Mouse (Mus musculus) myocyte (in vitro differentiated cells): ENCODE data around the gene Dhh. TPM values are rescaled to one million over a fixed set of nuclear protein-coding genes. Genes with fewer than 3 reads are reported as not detected.

Experiments used
- H3K27me3 ChIP-seq: one replicate; pipeline ENCODE4 v1.6.1; 2011; ENCODE audit not compliant: control insufficient read depth, insufficient read depth, insufficient read length
- H3K36me3 ChIP-seq: one replicate; pipeline ENCODE4 v1.6.1; 2011; ENCODE audit not compliant: control insufficient read depth, insufficient read depth
- H3K4me2 ChIP-seq: one replicate; pipeline ENCODE4 v1.6.1; 2011; ENCODE audit warnings: low read depth, control low read depth
- H3K4me3 ChIP-seq: one replicate; pipeline ENCODE4 v1.5.1; 2011; ENCODE audit warnings: mild to moderate bottlenecking, control low read depth, moderate library complexity
- H3K79me2 ChIP-seq: one replicate; pipeline ENCODE4 v1.6.1; 2011; ENCODE audit not compliant: control insufficient read depth, insufficient read depth
- H3ac ChIP-seq: one replicate; pipeline ENCODE4 v1.6.1; 2011; ENCODE audit not compliant: control insufficient read depth, insufficient read length
- CEBPB ChIP-seq: IDR thresholded peaks from 2 replicates; pipeline ENCODE4 v1.6.1; 2011; ENCODE audit warnings: mild to moderate bottlenecking, moderate library complexity; ENCODE audit not compliant: poor library complexity, insufficient read depth, severe bottlenecking
- E2F4 ChIP-seq: IDR thresholded peaks from one replicate; pipeline ENCODE4 v1.6.1; 2011; ENCODE audit warnings: mild to moderate bottlenecking, control low read depth, moderate library complexity; ENCODE audit not compliant: insufficient read depth
- MAX ChIP-seq: IDR thresholded peaks from one replicate; pipeline ENCODE4 v1.6.1; 2011; ENCODE audit warnings: low read depth, mild to moderate bottlenecking, control low read depth
- MYOD1 ChIP-seq, 3 experiments: IDR thresholded peaks; one replicate each; pipeline ENCODE4 v1.6.1; 2011; ENCODE audit warnings: control low read depth in 2 of 3, low read depth in 2 of 3, mild to moderate bottlenecking in 2 of 3, moderate library complexity in 1 of 3; ENCODE audit not compliant: insufficient read length in 2 of 3, control insufficient read depth in 1 of 3
- MYOG ChIP-seq, 3 experiments: IDR thresholded peaks; one replicate each; pipeline ENCODE4 v1.6.1; 2011; ENCODE audit warnings: control low read depth in 2 of 3, low read depth in 2 of 3, mild to moderate bottlenecking in 2 of 3; ENCODE audit not compliant: insufficient read length in 2 of 3, control insufficient read depth in 1 of 3, insufficient read depth in 1 of 3
- POLR2A ChIP-seq: IDR thresholded peaks from one replicate; pipeline ENCODE4 v1.6.1; 2011; ENCODE audit warnings: low read depth, mild to moderate bottlenecking, control low read depth, moderate library complexity; ENCODE audit not compliant: insufficient read length
- POLR2AphosphoS2 ChIP-seq: IDR thresholded peaks from one replicate; pipeline ENCODE4 v1.6.1; 2011; ENCODE audit warnings: low read depth, control low read depth; ENCODE audit not compliant: insufficient read length
- REST ChIP-seq: IDR thresholded peaks from one replicate; pipeline ENCODE4 v1.6.1; 2011; ENCODE audit warnings: mild to moderate bottlenecking, control low read depth, moderate library complexity; ENCODE audit not compliant: insufficient read depth, insufficient read length
- SRF ChIP-seq: IDR thresholded peaks from one replicate; pipeline ENCODE4 v1.6.1; 2011; ENCODE audit warnings: low read depth; ENCODE audit not compliant: control insufficient read depth, insufficient read length
- TCF12 ChIP-seq: IDR thresholded peaks from one replicate; pipeline ENCODE4 v1.6.1; 2011; ENCODE audit warnings: mild to moderate bottlenecking, control low read depth; ENCODE audit not compliant: poor library complexity, insufficient read depth, severe bottlenecking
- TCF3 ChIP-seq: IDR thresholded peaks from one replicate; pipeline ENCODE4 v1.6.1; 2011; ENCODE audit warnings: low read depth, control low read depth; ENCODE audit not compliant: insufficient read length
- USF1 ChIP-seq: IDR thresholded peaks from one replicate; pipeline ENCODE4 v1.6.1; 2011; ENCODE audit warnings: low read depth, mild to moderate bottlenecking, control low read depth, moderate library complexity
- polyA plus RNA-seq: library from polyadenylated mRNA; unstranded; fragments of >200 nt; fragmentation: generic; extraction: Trizol; gene quantifications from one replicate; pipeline ENCODE4 v1.2.1, GENCODE M21; 2012; ENCODE audit warnings: missing spikeins

The Dhh gene
- polyA plus RNA-seq, 1 experiment = 0.11 TPM

DNA sequence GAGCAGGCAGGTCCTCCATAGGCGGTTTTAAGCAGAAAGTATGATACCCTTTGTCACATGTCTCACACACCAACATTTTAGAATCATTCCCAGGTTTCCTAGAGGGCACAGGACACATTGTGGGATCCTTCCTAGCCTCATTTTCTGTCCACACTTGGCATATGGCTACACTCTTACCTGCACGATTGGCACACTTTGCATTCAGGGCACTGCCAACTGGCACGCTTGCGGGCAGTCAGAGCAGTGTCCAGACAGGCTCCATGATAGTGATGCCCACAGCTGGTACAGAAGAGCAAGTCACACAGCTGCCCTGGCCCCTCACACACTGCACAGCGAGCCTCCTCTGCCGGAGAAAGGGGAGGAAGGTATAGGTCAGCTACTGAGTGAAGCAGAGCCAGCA lies 33.4 kb downstream of the Dhh start:
- Histone ChIP-seq H3K4me2 (no peak overlapping the region), H3K79me2 (peaks cover 45% of the 10 kb centered on the region), H3K36me3 (peaks cover 57% of the 10 kb centered on the region), H3ac (no peak overlapping the region), H3K27me3 (no peaks in the 10 kb centered on the region), H3K4me3 (no peak overlapping the region)
- TF ChIP-seq E2F4 (no peak), MAX (no peak), TCF3 (no peak), USF1 (no peak), MYOD1 (IDR thresholded peaks at IDR 0.05; ENCODE audit: control insufficient read depth in 1 of 3, insufficient read length in 2 of 3, low read depth in 2 of 3) (no peak), MYOG (IDR thresholded peaks at IDR 0.05; ENCODE audit: control insufficient read depth in 1 of 3, insufficient read depth in 1 of 3, insufficient read length in 2 of 3, low read depth in 2 of 3) (no peak), SRF (no peak)

DNA sequence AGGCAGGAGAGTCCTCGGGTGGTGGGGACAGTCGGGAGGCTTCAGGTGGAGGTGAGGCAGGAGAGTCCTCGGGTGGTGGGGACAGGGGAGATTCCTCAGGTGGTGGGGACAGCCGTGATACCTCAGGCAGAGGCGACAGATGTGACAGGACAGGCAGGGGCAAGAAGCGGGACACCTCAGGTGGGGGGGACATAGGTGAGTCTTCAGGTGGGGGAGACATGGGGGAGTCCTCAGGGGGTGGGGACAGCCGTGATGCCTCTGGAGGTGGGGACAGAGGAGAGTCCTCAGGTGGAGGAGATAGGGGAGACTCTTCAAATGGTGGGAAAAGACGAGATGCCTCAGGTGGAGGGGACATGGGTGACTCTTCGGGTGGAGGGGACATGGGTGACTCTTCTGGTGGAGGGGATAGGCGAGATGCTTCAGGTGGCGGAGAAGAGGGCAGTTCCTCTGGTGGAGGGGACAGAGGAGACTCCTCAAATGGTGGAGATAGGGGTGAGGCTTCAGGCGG lies 34.8 kb downstream of the Dhh start:
- Histone ChIP-seq H3K4me3 (no peak overlapping the region), H3K79me2 (peaks cover 30% of the 10 kb centered on the region), H3K4me2 (no peak overlapping the region), H3ac (no peak overlapping the region), H3K36me3 (peaks cover 71% of the 10 kb centered on the region), H3K27me3 (no peaks in the 10 kb centered on the region)
- no peak for TF ChIP-seq REST
- TF ChIP-seq TCF12 = no peak
- TF ChIP-seq MAX = no peak
- TF ChIP-seq POLR2A = no peak
- no peak for TF ChIP-seq MYOD1 (IDR thresholded peaks at IDR 0.05; ENCODE audit: control insufficient read depth in 1 of 3, insufficient read length in 2 of 3, low read depth in 2 of 3)
- TF ChIP-seq E2F4 = no peak
- TF ChIP-seq SRF = no peak
- no peak for TF ChIP-seq CEBPB
- TF ChIP-seq USF1 = no peak
- no peak for TF ChIP-seq POLR2AphosphoS2
- no peak for TF ChIP-seq TCF3
- no peak for TF ChIP-seq MYOG (IDR thresholded peaks at IDR 0.05; ENCODE audit: control insufficient read depth in 1 of 3, insufficient read depth in 1 of 3, insufficient read length in 2 of 3, low read depth in 2 of 3)

DNA sequence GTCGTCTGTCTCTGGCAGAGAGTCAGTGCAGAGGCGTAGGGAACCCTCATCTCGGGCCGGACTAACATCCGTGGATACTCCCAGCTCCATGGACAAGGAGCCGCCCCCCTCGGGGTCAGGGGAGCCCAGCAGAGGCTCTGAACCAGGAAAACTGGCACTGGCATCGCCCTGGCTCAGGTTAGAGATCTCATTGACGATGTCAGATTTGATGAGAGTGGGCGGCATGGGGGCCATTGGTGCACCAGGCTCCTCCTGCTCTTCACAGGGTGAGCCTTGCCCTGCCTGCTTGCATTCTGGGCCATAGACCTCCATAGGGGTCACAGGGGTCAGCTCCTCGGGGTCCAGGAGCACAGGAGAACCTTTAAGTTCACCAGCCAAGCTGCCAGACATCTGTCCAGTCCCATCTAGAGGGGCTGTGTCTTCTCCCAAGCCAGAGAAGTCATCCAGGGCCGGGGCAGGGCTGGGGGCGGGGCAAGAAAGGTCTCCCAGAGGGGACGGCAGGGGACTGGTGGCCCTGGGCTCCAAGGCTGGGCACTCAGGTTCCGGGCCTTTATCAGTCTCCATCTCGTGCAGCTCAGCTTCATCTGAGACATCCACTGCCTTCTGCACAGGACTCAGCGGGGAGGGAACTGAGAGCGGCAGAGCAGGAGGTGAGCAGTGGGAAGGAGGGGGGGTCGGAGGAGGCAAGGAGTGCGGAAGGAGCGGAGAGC lies 36.5 kb downstream of the Dhh start:
- H3K27me3 ChIP-seq = no peaks in the 10 kb centered on the region
- no peak overlapping the region for H3K4me2 ChIP-seq
- H3K79me2 ChIP-seq = peaks cover 14% of the 10 kb centered on the region
- H3ac ChIP-seq = no peak overlapping the region
- H3K4me3 ChIP-seq = no peak overlapping the region
- peaks cover 86% of the 10 kb centered on the region for H3K36me3 ChIP-seq
- TF ChIP-seq E2F4 = no peak
- no peak for TF ChIP-seq MAX
- no peak for TF ChIP-seq USF1
- TF ChIP-seq CEBPB = no peak
- no peak for TF ChIP-seq REST
- TF ChIP-seq POLR2A = no peak
- no peak for TF ChIP-seq TCF12
- no peak for TF ChIP-seq POLR2AphosphoS2
- TF ChIP-seq MYOD1 (IDR thresholded peaks at IDR 0.05; ENCODE audit: control insufficient read depth in 1 of 3, insufficient read length in 2 of 3, low read depth in 2 of 3) = no peak
- no peak for TF ChIP-seq SRF
- no peak for TF ChIP-seq TCF3
- TF ChIP-seq MYOG (IDR thresholded peaks at IDR 0.05; ENCODE audit: control insufficient read depth in 1 of 3, insufficient read depth in 1 of 3, insufficient read length in 2 of 3, low read depth in 2 of 3) = no peak

DNA sequence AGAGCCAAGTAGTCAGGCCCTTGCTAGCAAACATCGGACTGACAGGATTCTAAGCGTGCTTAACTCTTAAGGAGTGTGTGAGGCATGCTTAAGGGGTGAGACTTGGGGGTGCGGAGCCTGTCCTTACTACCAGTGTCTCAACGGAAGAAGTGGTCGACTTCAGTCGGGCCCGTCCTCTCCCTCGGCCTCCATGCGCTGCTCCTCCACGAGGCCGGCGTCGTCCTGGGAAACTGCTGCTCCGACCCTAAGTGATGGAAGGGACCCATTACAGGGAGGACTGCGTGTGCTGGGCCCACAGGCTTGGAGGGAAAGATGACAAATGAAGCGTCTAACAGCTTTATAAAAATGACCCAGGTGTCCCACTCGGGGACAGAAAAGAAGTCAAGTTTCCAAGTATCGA lies 37.4 kb downstream of the Dhh start:
- Histone ChIP-seq H3K4me3 (no peak overlapping the region), H3K79me2 (peaks cover 4% of the 10 kb centered on the region)
- TF ChIP-seq SRF = no peak
- no peak for TF ChIP-seq TCF3
- TF ChIP-seq CEBPB = no peak
- TF ChIP-seq POLR2A = no peak
- no peak for TF ChIP-seq MYOG (IDR thresholded peaks at IDR 0.05; ENCODE audit: control insufficient read depth in 1 of 3, insufficient read depth in 1 of 3, insufficient read length in 2 of 3, low read depth in 2 of 3)
- TF ChIP-seq E2F4 = no peak
- no peak for TF ChIP-seq MAX
- TF ChIP-seq MYOD1 (IDR thresholded peaks at IDR 0.05; ENCODE audit: control insufficient read depth in 1 of 3, insufficient read length in 2 of 3, low read depth in 2 of 3) = no peak
- no peak for TF ChIP-seq TCF12
- no peak for TF ChIP-seq POLR2AphosphoS2
- TF ChIP-seq REST = no peak
- TF ChIP-seq USF1 = no peak

More for the DNA sequence above, 37.4 kb downstream of the Dhh start:
- no peak overlapping the region for H3K4me2 ChIP-seq
- H3ac ChIP-seq = no peak overlapping the region
- no peaks in the 10 kb centered on the region for H3K27me3 ChIP-seq
- H3K36me3 ChIP-seq = peaks cover 93% of the 10 kb centered on the region
